Mouse (Mus musculus) neural tube, embryonic 13.5 days (tissue): Measurements from ENCODE around the gene Ptgir. TPM values are rescaled to one million over a fixed set of nuclear protein-coding genes. Genes with fewer than 3 reads are reported as not detected.
A peak's percentile ranks its signal among the peaks of the same experiment; 100 is the strongest.

Experiments used
- ATAC-seq: fragments of 200-750 bp; cut with Nextera tagmentation; 2 replicates; pipeline ENCODE4 v1.8.0; 2017; ENCODE audit warnings: low read depth, mild to moderate bottlenecking, moderate TSS enrichment, moderate library complexity
- H3K27ac ChIP-seq: fragments of 300-500 bp; sonication (generic); replicated peaks from 2 replicates; pipeline ENCODE4 v1.5.1; 2015; ENCODE audit warnings: moderate library complexity, mild to moderate bottlenecking, inconsistent platforms
- H3K27me3 ChIP-seq: fragments of 300-500 bp; sonication (generic); 2 replicates; pipeline ENCODE4 v1.6.1; 2015; ENCODE audit warnings: mild to moderate bottlenecking, inconsistent platforms
- H3K36me3 ChIP-seq: fragments of 300-500 bp; sonication (generic); 2 replicates; pipeline ENCODE4 v1.6.1; 2015; ENCODE audit warnings: mild to moderate bottlenecking, inconsistent platforms
- H3K4me1 ChIP-seq: fragments of 300-500 bp; sonication (generic); replicated peaks from 2 replicates; pipeline ENCODE4 v1.6.1; 2015; ENCODE audit warnings: inconsistent platforms
- H3K4me2 ChIP-seq: fragments of 300-500 bp; sonication (generic); 2 replicates; pipeline ENCODE4 v1.6.1; 2015; ENCODE audit warnings: inconsistent platforms, mild to moderate bottlenecking, moderate library complexity
- H3K4me3 ChIP-seq: fragments of 300-500 bp; sonication (generic); 2 replicates; pipeline ENCODE4 v1.5.1; 2015; ENCODE audit warnings: mild to moderate bottlenecking, inconsistent platforms
- H3K9ac ChIP-seq: fragments of 300-500 bp; sonication (generic); 2 replicates; pipeline ENCODE4 v1.6.1; 2015; ENCODE audit warnings: moderate library complexity, mild to moderate bottlenecking, inconsistent platforms
- H3K9me3 ChIP-seq: fragments of 300-500 bp; sonication (generic); 2 replicates; pipeline ENCODE4 v1.6.1; 2016; ENCODE audit warnings: inconsistent platforms
- WGBS: fragments of 180-500 bp; shearing (Covaris S2); methylation state at CpG from one replicate; pipeline ENCODE4 v1.1.7; 2015; 5-methylcytosine and 5-hydroxymethylcytosine counted together
- polyA plus RNA-seq: library from polyadenylated mRNA; unstranded; fragments of >200 nt; fragmentation: Nextera tagmentation; extraction: Ambion mirVana; gene quantifications from 2 replicates; pipeline ENCODE4 v1.2.1, GENCODE M21; 2015

Ptgir gene
- polyA plus RNA-seq, 1 experiment from 2014 or later = 3.6 TPM

- Histone ChIP-seq H3K4me1 (peaks cover 66% of the 10 kb centered on the region), H3K27me3 (no peaks in the 10 kb centered on the region), H3K9ac (peak within 1 kb of the TSS; percentile 75), H3K27ac (peak within 1 kb of the TSS; percentile 97), H3K9me3 (no peaks in the 10 kb centered on the region), H3K36me3 (peaks cover 13% of the 10 kb centered on the region), H3K4me3 (peak within 1 kb of the TSS; percentile 48), H3K4me2 (peak within 1 kb of the TSS; percentile 74)
- ATAC-seq = peak; percentile 96
- WGBS = 11% methylated on average over 17 of the region's 17 CpGs
Measured at GRCm38 (mm10) chr7:16959539-16960187, 53.4 kb downstream of the Ptgir start, which contains the start of gene Pnmal1. Gene Pnmal1, plus strand, starts transcription at chr7:16959679.

Other genes starting within 250 kb of the Ptgir start
- not detected in 2 replicates for gene Ceacam15, start 230.8 kb upstream of the Ptgir start, polyA plus RNA-seq
- not detected in 2 replicates for gene Ceacam9, start 184.6 kb upstream of the Ptgir start, polyA plus RNA-seq
- 372 and 378 TPM in 2 replicates for gene Ap2s1, start 168.1 kb upstream of the Ptgir start, polyA plus RNA-seq
- 8.8 and 9.0 TPM in 2 replicates for gene Slc1a5, start 125.2 kb upstream of the Ptgir start, polyA plus RNA-seq
- 155 and 174 TPM in 2 replicates for gene Strn4, start 90.6 kb upstream of the Ptgir start, polyA plus RNA-seq
- gene Fkrp, start 89.8 kb upstream of the Ptgir start, polyA plus RNA-seq = 40.0 and 45.9 TPM in 2 replicates
- 6.3 and 6.8 TPM in 2 replicates for gene Prkd2, start 63.6 kb upstream of the Ptgir start, polyA plus RNA-seq
- 3.7 and 3.9 TPM in 2 replicates for gene Dact3, start 31.2 kb upstream of the Ptgir start, polyA plus RNA-seq
- 15.4 and 24.1 TPM in 2 replicates for gene Gng8, start 14.7 kb upstream of the Ptgir start, polyA plus RNA-seq
- 275 and 297 TPM in 2 replicates for gene Calm3, start 17.6 kb downstream of the Ptgir start, polyA plus RNA-seq
- 76.2 and 82.4 TPM in 2 replicates for gene Pnmal2, start 38.2 kb downstream of the Ptgir start, polyA plus RNA-seq
- gene Pnmal1, start 53.2 kb downstream of the Ptgir start, polyA plus RNA-seq = 37.6 and 39.7 TPM in 2 replicates
- 3.3 and 3.5 TPM in 2 replicates for gene Gm42372, start 76.6 kb downstream of the Ptgir start, polyA plus RNA-seq
- gene Ccdc8, start 86.2 kb downstream of the Ptgir start, polyA plus RNA-seq = 6.6 and 7.6 TPM in 2 replicates
- gene Ppp5c, start 121.4 kb downstream of the Ptgir start, polyA plus RNA-seq = 116 and 127 TPM in 2 replicates
- gene Hif3a, start 155.9 kb downstream of the Ptgir start, polyA plus RNA-seq = 4.3 and 5.2 TPM in 2 replicates
- gene Psg16, start 167.6 kb downstream of the Ptgir start, polyA plus RNA-seq = 1.2 and 1.6 TPM in 2 replicates
- not detected in 2 replicates for gene Ceacam3, start 243.8 kb downstream of the Ptgir start, polyA plus RNA-seq